Mouse (Mus musculus) CD8-positive naive resting alpha-beta T cell, adult 2 months (primary cell): Measurements from ENCODE around the gene Cnnm4.
"Not testable (repeated sequence)": the region's sequence is repeated elsewhere in the genome, so short reads cannot be mapped to it uniquely, and the experiment has no call there.

ENCODE experiments used
- DNase-seq, 2 experiments: peaks; one replicate each; pipeline ENCODE4 v3.0.0; 2022; ENCODE audit warnings: low read depth in 2 of 2, low spot score in 2 of 2

Gene Cnnm4

GRCm38 (mm10) chr1:36513310-36513709 is 41.9 kb downstream of the Cnnm4 start:
- DNase-seq = no peak

GRCm38 (mm10) chr1:36513718-36514117 is 42.3 kb downstream of the Cnnm4 start:
- DNase-seq = no peak

- DNase-seq = no peak
Observed at GRCm38 (mm10) chr1:36518259-36518658, 46.8 kb downstream of the Cnnm4 start.

- no peak for DNase-seq
Observed at GRCm38 (mm10) chr1:36519626-36520025, 48.2 kb downstream of the Cnnm4 start.

- no peak for DNase-seq
Observed at GRCm38 (mm10) chr1:36522210-36522609, 50.8 kb downstream of the Cnnm4 start.

- DNase-seq = no peak
Observed at GRCm38 (mm10) chr1:36523332-36524013, 52.1 kb downstream of the Cnnm4 start.

GRCm38 (mm10) chr1:36524058-36524457 is 52.6 kb downstream of the Cnnm4 start:
- no peak for DNase-seq

- no peak for DNase-seq
Observed at GRCm38 (mm10) chr1:36525774-36526173, 54.4 kb downstream of the Cnnm4 start.

GRCm38 (mm10) chr1:36526903-36527302 is 55.5 kb downstream of the Cnnm4 start:
- no peak for DNase-seq

GRCm38 (mm10) chr1:36528351-36528750 is 56.9 kb downstream of the Cnnm4 start:
- DNase-seq = no peak

GRCm38 (mm10) chr1:36529274-36529673 is 57.9 kb downstream of the Cnnm4 start:
- no peak for DNase-seq

GRCm38 (mm10) chr1:36529875-36530274 is 58.5 kb downstream of the Cnnm4 start:
- DNase-seq = no peak

GRCm38 (mm10) chr1:36530485-36530884 is 59.1 kb downstream of the Cnnm4 start:
- no peak for DNase-seq

- no peak for DNase-seq
Observed at GRCm38 (mm10) chr1:36530962-36531361, 59.5 kb downstream of the Cnnm4 start.

- no peak for DNase-seq
Observed at GRCm38 (mm10) chr1:36531461-36531860, 60.0 kb downstream of the Cnnm4 start.

- DNase-seq = no peak
Observed at GRCm38 (mm10) chr1:36533546-36533945, 62.1 kb downstream of the Cnnm4 start.

GRCm38 (mm10) chr1:36534595-36535058 is 63.2 kb downstream of the Cnnm4 start:
- no peak for DNase-seq

GRCm38 (mm10) chr1:36535477-36536396 is 64.3 kb downstream of the Cnnm4 start:
- DNase-seq = no peak

- DNase-seq = no peak
Observed at GRCm38 (mm10) chr1:36536397-36536728, 64.9 kb downstream of the Cnnm4 start.

- DNase-seq = not testable (repeated sequence)
Observed at GRCm38 (mm10) chr1:36536783-36537182, 65.4 kb downstream of the Cnnm4 start, which contains the start of gene Ankrd23. TSS of gene Ankrd23 (minus strand) at chr1:36536883.

- DNase-seq = no peak
Observed at GRCm38 (mm10) chr1:36538727-36539126, 67.3 kb downstream of the Cnnm4 start.

GRCm38 (mm10) chr1:36539186-36539585 is 67.8 kb downstream of the Cnnm4 start, which contains the start of gene Gm42417:
TSS of gene Gm42417 (minus strand) at chr1:36539429.
- DNase-seq = no peak
